In genomic region chr17:58932279-58932982, GRCm38 (mm10) we compare ENCODE assay signal across 14 mouse cellular contexts. TPM values are rescaled to one million over a fixed set of nuclear protein-coding genes. Genes with fewer than 3 reads are reported as not detected.
A peak's percentile ranks its signal among the peaks of the same experiment; 100 is the strongest.
DNase-seq lines count a peak whose midpoint lies in the region; ATAC-seq and TF ChIP-seq lines count a peak whose summit lies in the region.
"Had no signal": no experiment of that assay in that cellular context is flagged by ENCODE, and none has a peak within 500 bp of the region (broad histone marks: within the 10 kb centered on the region; RNA-seq: fewer than 3 reads in every experiment).

No protein-coding gene starts in this region.

- DNase-seq in ES-E14 (ENCODE audit: low read depth, low spot score) = peak; percentile 62
- peak; percentile 90 for DNase-seq in brain, embryonic 14.5 days (ENCODE audit: low read depth)
- peak; percentile 72 for DNase-seq in forebrain, embryonic 14.5 days (ENCODE audit: low spot score)
- peak; percentile 37 for DNase-seq in mesoderm, embryonic 11.5 days (ENCODE audit: low read depth, low spot score)
- no peak for DNase-seq in left cerebral cortex, adult 8-10 months (ENCODE audit: low spot score in 2 of 2)
- no peak for DNase-seq in lung, postnatal 25 days (ENCODE audit: low spot score)
- no peak for DNase-seq in urinary bladder, postnatal 25 days (ENCODE audit: low spot score)
- DNase-seq: adrenal gland, adult 2 months; kidney, postnatal 4 days had no signal

- no peak for TF ChIP-seq POLR2A in brain, embryonic 14.5 days (IDR thresholded peaks at IDR 0.05; ENCODE audit: borderline replicate concordance, extremely low read depth, insufficient read depth, insufficient read length, poor library complexity, severe bottlenecking)

- ATAC-seq in forebrain, embryonic 14.5 days = peak; percentile 82
- ATAC-seq: intestine, embryonic 15.5 days had no signal

- H3K27me3 ChIP-seq in forebrain, embryonic 14.5 days (replicated peaks; ENCODE audit: control insufficient read depth, insufficient read depth, low read length) = no peaks in the 10 kb centered on the region
- H3K27me3 ChIP-seq: heart, embryonic 15.5 days; intestine, embryonic 15.5 days had no signal

- H3K9me3 ChIP-seq in ES-E14 (ENCODE audit: control insufficient read depth, insufficient read depth, low read depth, low read length) = no peaks in the 10 kb centered on the region
- H3K9me3 ChIP-seq in forebrain, embryonic 14.5 days (replicated peaks; ENCODE audit: control insufficient read depth, low read length) = no peaks in the 10 kb centered on the region
- H3K9me3 ChIP-seq: heart, embryonic 15.5 days; intestine, embryonic 15.5 days had no signal

- H3K36me3 ChIP-seq in ES-E14 (ENCODE audit: control insufficient read depth, insufficient read depth, low read length, poor library complexity, severe bottlenecking) = no peaks in the 10 kb centered on the region
- no peaks in the 10 kb centered on the region for H3K36me3 ChIP-seq in forebrain, embryonic 14.5 days (ENCODE audit: control insufficient read depth, insufficient read depth, low read length)
- H3K36me3 ChIP-seq: heart, embryonic 15.5 days; intestine, embryonic 15.5 days had no signal

- no peak overlapping the region for H3K4me3 ChIP-seq in ES-E14 (ENCODE audit: insufficient read depth in 1 of 2, low read depth in 1 of 2, low read length in 2 of 2, poor library complexity in 1 of 2, severe bottlenecking in 1 of 2)
- no peak overlapping the region for H3K4me3 ChIP-seq in forebrain, embryonic 14.5 days (ENCODE audit: low read depth, low read length)
- H3K4me3 ChIP-seq: heart, embryonic 15.5 days; intestine, embryonic 15.5 days had no signal

- peak overlapping the region; percentile 30 for H3K4me2 ChIP-seq in forebrain, embryonic 14.5 days (ENCODE audit: low read length)
- H3K4me2 ChIP-seq: heart, embryonic 15.5 days; intestine, embryonic 15.5 days had no signal

- no peak overlapping the region for H3K9ac ChIP-seq in ES-E14 (ENCODE audit: insufficient read depth, low read depth, low read length, poor library complexity, severe bottlenecking)
- H3K9ac ChIP-seq in forebrain, embryonic 14.5 days (ENCODE audit: low read length) = no peak overlapping the region
- H3K9ac ChIP-seq: heart, embryonic 15.5 days; intestine, embryonic 15.5 days; liver, embryonic 14.5 days had no signal

- no peak for TF ChIP-seq CTCF in brain, embryonic 14.5 days (IDR thresholded peaks at IDR 0.05; ENCODE audit: borderline replicate concordance, extremely low read depth, insufficient read depth, insufficient read length)

- H3K4me1 ChIP-seq in ES-E14 (ENCODE audit: control insufficient read depth in 2 of 2, insufficient read depth in 2 of 2, low read length in 2 of 2, poor library complexity in 1 of 2) = peaks cover 0 to 3% of the 10 kb centered on the region in 2 experiments; a peak in 1 of 4 replicates
- H3K4me1 ChIP-seq in forebrain, embryonic 14.5 days (ENCODE audit: control insufficient read depth, insufficient read depth, low read length) = peaks cover 4% of the 10 kb centered on the region; the same call in 1 of the 2 replicates
- H3K4me1 ChIP-seq: heart, embryonic 15.5 days; intestine, embryonic 15.5 days had no signal

- WGBS in forebrain, embryonic 14.5 days = 0% methylated on average over 2 of the region's 2 CpGs

- in situ Hi-C loops in ES-E14 (cut with MboI; ENCODE audit: low sequenced_read_pairs in 2 of 2, unreplicated experiment in 2 of 2) = no loop called here

- peak overlapping the region; percentile 64; the same call in 1 of the 2 replicates for H3K27ac ChIP-seq in ES-E14 (ENCODE audit: insufficient read depth, low read depth, low read length, poor library complexity, severe bottlenecking)
- peak overlapping the region; percentile 49; the same call in 1 of the 2 replicates for H3K27ac ChIP-seq in forebrain, embryonic 14.5 days (ENCODE audit: low read depth, low read length)
- H3K27ac ChIP-seq: heart, embryonic 15.5 days; intestine, embryonic 15.5 days; liver, embryonic 14.5 days had no signal

TF ChIP-seq in ES-E14, 5 proteins besides CTCF, POLR2A, EP300 and RAD21:
- peak; percentile 80 for TF ChIP-seq ZNF384 (IDR thresholded peaks at IDR 0.05; ENCODE audit: low read depth, low read length)
- no peak for TF ChIP-seq MAFK (IDR thresholded peaks at IDR 0.05; ENCODE audit: insufficient read depth, low read depth, low read length)
- TF ChIP-seq CHD2 (IDR thresholded peaks at IDR 0.05; ENCODE audit: low read depth, low read length) = no peak
- TF ChIP-seq ZC3H11A (IDR thresholded peaks at IDR 0.05; ENCODE audit: borderline replicate concordance, low read depth, low read length) = no peak
- no peak for TF ChIP-seq HCFC1 (IDR thresholded peaks at IDR 0.05; ENCODE audit: borderline replicate concordance, insufficient read depth, low read length)

RNA-seq across cellular contexts. Expression of gene Pdzph1, which starts 58.7 kb away (rescaled TPM):
- 0.13 and 0.26 TPM in 2 replicates for total RNA-seq in ES-E14 (2012; rRNA removed)
- polyA plus RNA-seq in brain, embryonic 14.5 days (2012; rRNA removed) = 3.1 and 5.0 TPM in 2 replicates
- polyA plus RNA-seq in forebrain, embryonic 14.5 days (2014; fragmentation: Nextera tagmentation; extraction: Ambion mirVana) = 8.3 and 12.6 TPM in 2 replicates
- 1 to 10 TPM; 3.7 to 9.4 (median 6.0) TPM for total RNA-seq in left cerebral cortex, adult 8-10 months (2022)
- total RNA-seq: gastrocnemius, adult 8-10 months; monocyte, adult 5-6 weeks had no signal
- polyA plus RNA-seq: adrenal gland, adult 2 months; heart, embryonic 15.5 days had no signal

Comparison
In these comparisons a context has a peak if more than half of its experiments do, and no peak if none do; other contexts are left out.
1. DNase-seq: peak in ES-E14 (single experiment), brain, embryonic 14.5 days (single experiment), forebrain, embryonic 14.5 days (single experiment) and mesoderm, embryonic 11.5 days (single experiment); none in left cerebral cortex, adult 8-10 months (0 of 2), lung, postnatal 25 days (single experiment) and urinary bladder, postnatal 25 days (single experiment).